Mouse (Mus musculus) erythroblast, adult 5-6 weeks (primary cell): ENCODE data around the gene Ermard. TPM values are rescaled to one million over a fixed set of nuclear protein-coding genes. Genes with fewer than 3 reads are reported as not detected.

ENCODE experiments used
- ATAC-seq: replicated peaks from 2 replicates; pipeline ENCODE4 v1.8.0; 2016; ENCODE audit warnings: moderate number of reproducible peaks, mild to moderate bottlenecking, moderate TSS enrichment, inconsistent platforms; ENCODE audit not compliant: poor library complexity, low FRiP score, severe bottlenecking
- total RNA-seq, 2 experiments: library from RNA; stranded (forward) in 1 of 2; stranded (reverse) in 1 of 2; fragments of 150-400 nt in 1 of 2; fragments of 200-764, 138-1000 nt in 1 of 2; gene quantifications; 2 replicates each; pipeline versions ENCODE4 v1.2.3 to v1.2.4; 2015 to 2017; ENCODE audit warnings: low replicate concordance in 2 of 2

The Ermard gene
- total RNA-seq, 2 experiments from 2014 or later = 17.9 to 35.0 TPM

- ATAC-seq = no peak
These were observed 17.2 kb downstream of the Ermard start for GRCm38 (mm10) chr17:15058161-15058591.

GRCm38 (mm10) chr17:15059646-15060045, 18.6 kb downstream of the Ermard start:
- no peak for ATAC-seq

GRCm38 (mm10) chr17:15060356-15060755, 19.3 kb downstream of the Ermard start:
- no peak for ATAC-seq

- ATAC-seq = 0 out of 2 replicates have a peak, but pooled peaks have one; percentile 27
These were observed 24.5 kb downstream of the Ermard start for GRCm38 (mm10) chr17:15065391-15066024.

- ATAC-seq = no peak
These were observed 25.1 kb downstream of the Ermard start for GRCm38 (mm10) chr17:15066066-15066465.

GRCm38 (mm10) chr17:15066911-15067310, 25.9 kb downstream of the Ermard start:
- ATAC-seq = no peak

- ATAC-seq = no peak
These were observed 27.2 kb downstream of the Ermard start for GRCm38 (mm10) chr17:15068040-15068792.

- no peak for ATAC-seq
These were observed 28.1 kb downstream of the Ermard start for GRCm38 (mm10) chr17:15069124-15069523.

GRCm38 (mm10) chr17:15072211-15072610, 31.2 kb downstream of the Ermard start:
- ATAC-seq = no peak

- ATAC-seq = no peak
These were observed 34.0 kb downstream of the Ermard start for GRCm38 (mm10) chr17:15075033-15075432.

- ATAC-seq = peak; percentile 40; the same call in 1 of the 2 replicates
These were observed 36.5 kb downstream of the Ermard start for GRCm38 (mm10) chr17:15077536-15077935.

- peak; percentile 77 for ATAC-seq
These were observed 43.3 kb downstream of the Ermard start for GRCm38 (mm10) chr17:15084226-15084848.

GRCm38 (mm10) chr17:15085006-15085405, 44.0 kb downstream of the Ermard start:
- no peak for ATAC-seq

- no peak for ATAC-seq
These were observed 47.2 kb downstream of the Ermard start for GRCm38 (mm10) chr17:15088166-15088565.

- no peak for ATAC-seq
These were observed 47.6 kb downstream of the Ermard start for GRCm38 (mm10) chr17:15088591-15089001.

GRCm38 (mm10) chr17:15091739-15092138, 50.7 kb downstream of the Ermard start:
- no peak for ATAC-seq

GRCm38 (mm10) chr17:15093523-15093922, 52.5 kb downstream of the Ermard start:
- no peak for ATAC-seq

- ATAC-seq = no peak
These were observed 55.8 kb downstream of the Ermard start for GRCm38 (mm10) chr17:15096853-15097252.

- no peak for ATAC-seq
These were observed 57.7 kb downstream of the Ermard start for GRCm38 (mm10) chr17:15098677-15099076.

GRCm38 (mm10) chr17:15101355-15101754, 60.3 kb downstream of the Ermard start:
- no peak for ATAC-seq

GRCm38 (mm10) chr17:15107143-15107649, 66.2 kb downstream of the Ermard start:
- no peak for ATAC-seq
